Mouse (Mus musculus): Measurements from ENCODE around the gene Limch1. TPM values are rescaled to one million over a fixed set of nuclear protein-coding genes. Genes with fewer than 3 reads are reported as not detected.

Limch1 gene
- total RNA-seq, 2 experiments from 2014 or later = 127 to 140 TPM

DNA sequence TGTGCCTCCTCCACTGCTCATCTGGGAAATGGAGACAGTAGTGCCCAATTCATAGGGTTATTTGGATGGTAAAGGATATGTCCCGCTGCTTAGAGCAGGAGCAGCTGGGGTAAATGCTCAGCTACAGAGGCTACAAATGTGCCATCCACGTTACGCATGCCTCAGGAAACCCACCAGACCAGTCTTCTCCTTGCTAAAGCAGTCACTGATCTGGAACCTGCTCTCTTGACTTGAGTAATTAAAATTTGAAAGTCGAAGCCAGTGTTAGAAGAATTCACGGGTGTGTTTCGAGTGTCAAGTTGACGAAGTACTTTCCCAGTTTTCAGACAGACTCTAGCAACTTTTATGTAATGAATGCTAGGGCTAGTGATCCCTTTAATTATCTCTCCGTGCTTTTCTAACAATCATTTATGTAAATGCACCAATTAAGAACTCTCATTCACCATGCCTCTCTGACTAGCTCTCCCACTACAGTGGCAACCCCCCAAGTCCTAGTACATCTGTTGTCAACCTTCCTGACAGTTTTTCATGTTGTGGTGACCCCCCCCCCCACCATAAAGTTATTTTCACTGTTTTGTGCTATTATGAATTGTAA, 203.6 kb downstream of the Limch1 start:
- TF ChIP-seq CTCF (conservative IDR thresholded peaks at IDR 0.05) = no peak
- Histone ChIP-seq H3K27ac (no peak overlapping the region), H3K4me3 (no peak overlapping the region)
- no peak for DNase-seq (ENCODE audit: low spot score in 2 of 2)

DNA sequence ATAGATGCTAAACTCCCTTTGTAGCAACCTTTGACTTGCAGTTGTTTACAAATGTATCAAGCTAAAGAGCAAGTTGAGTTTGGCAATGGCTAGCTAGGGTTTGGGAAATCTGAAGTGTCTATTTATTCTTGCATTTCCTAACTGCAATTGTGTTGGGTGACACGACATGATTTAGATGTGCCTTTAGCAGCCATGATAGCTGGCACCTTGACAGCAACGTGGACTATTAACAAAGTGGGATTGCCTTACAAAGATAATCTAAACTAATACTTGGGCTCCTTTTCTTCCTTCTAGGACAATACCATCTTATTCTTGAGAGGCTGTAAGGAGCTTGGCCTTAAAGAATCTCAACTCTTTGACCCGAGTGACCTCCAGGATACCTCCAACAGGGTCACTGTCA, 207.7 kb downstream of the Limch1 start:
- TF ChIP-seq CTCF (conservative IDR thresholded peaks at IDR 0.05) = no peak
- Histone ChIP-seq H3K4me3 (no peak overlapping the region), H3K27ac (peak overlapping the region; percentile 69)
- no peak for DNase-seq (ENCODE audit: low spot score in 2 of 2)

DNA sequence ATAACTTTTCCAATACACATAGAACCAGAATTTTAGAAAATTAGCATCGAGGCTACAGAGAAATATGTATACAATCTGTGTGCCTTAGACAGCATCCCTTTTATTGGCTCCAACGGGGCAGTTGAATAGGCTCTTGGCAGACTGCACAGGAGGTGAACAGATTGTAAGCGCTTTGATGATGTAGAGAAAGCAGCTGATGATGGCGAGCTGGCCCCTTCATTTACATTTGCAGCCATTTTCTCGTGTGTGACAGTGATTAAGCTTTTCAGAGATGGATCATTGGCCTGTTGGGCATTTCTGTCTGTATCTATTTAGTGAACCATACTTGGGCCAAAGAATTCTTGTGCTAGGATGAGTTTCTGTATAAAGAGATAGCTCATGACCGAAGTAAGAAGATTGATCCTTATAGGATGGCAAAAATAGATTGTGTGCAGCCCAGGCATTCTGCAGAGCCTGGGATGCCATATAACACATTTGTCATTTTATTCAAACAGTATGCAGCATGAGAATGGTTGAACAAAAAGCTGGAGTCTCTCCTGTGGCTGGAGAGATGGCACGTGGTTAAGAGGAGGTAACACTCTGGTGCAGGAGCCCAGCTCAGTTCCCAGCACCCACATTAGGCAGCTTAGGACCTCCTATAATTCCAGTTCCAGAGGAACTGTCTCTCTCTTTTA, 208.5 kb downstream of the Limch1 start:
- no peak overlapping the region for H3K4me3 ChIP-seq
- H3K27ac ChIP-seq = peak overlapping the region; percentile 69
- TF ChIP-seq CTCF (conservative IDR thresholded peaks at IDR 0.05) = no peak
- peak; percentile 51 to 82 for DNase-seq (ENCODE audit: low spot score in 2 of 2)

GRCm38 (mm10) chr5:66955245-66955644, 209.6 kb downstream of the Limch1 start:
- TF ChIP-seq CTCF (conservative IDR thresholded peaks at IDR 0.05) = no peak
- Histone ChIP-seq H3K4me3 (no peak overlapping the region), H3K27ac (no peak overlapping the region)
- no peak for DNase-seq (ENCODE audit: low spot score in 2 of 2)

DNA sequence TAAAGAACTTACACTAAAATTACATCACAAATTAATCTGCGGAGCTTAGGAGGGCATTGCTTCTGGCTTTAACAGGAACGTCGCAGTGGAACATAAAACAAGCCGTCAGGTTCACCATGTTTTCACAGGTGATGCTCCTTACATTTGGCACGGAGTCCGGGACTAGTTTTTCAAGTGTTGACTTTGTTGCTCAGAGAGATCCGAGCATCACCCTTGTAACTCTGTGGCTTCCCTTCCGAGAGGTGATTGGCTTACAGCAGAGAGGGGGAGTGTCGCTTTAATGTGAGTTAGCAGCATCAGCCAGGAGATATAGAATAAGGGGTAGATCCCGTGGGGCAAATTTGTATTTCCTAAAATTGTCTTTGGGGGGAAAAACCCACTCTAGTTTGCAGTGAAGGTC, 212.0 kb downstream of the Limch1 start:
- Histone ChIP-seq H3K27ac (peak overlapping the region; percentile 77), H3K4me3 (no peak overlapping the region)
- TF ChIP-seq CTCF (conservative IDR thresholded peaks at IDR 0.05) = no peak
- DNase-seq (ENCODE audit: low spot score in 2 of 2) = no peak

DNA sequence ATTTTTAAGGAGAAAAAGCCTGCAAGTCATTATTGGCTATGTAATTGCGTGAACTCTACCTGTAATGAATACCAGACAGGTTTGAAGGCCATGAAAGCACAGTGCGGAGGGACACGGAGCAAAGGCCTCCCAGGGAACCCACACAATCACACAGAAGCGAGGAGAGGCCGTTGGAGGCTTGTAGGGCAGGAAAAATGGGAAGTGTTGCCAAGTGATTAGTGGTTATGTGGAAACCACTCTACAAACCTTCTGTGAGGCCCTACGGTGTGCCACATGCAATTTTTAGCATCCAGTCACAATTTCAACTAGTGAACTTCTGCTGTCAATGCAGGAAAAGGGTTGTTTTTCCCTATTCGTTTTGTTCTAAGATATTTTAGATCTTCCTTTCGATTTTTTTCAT, 212.5 kb downstream of the Limch1 start:
- TF ChIP-seq CTCF (conservative IDR thresholded peaks at IDR 0.05) = no peak
- H3K4me3 ChIP-seq = no peak overlapping the region
- peak overlapping the region; percentile 77 for H3K27ac ChIP-seq
- DNase-seq (ENCODE audit: low spot score in 2 of 2) = no peak

GRCm38 (mm10) chr5:66959968-66960367, 214.3 kb downstream of the Limch1 start:
- no peak for DNase-seq (ENCODE audit: low spot score in 2 of 2)
- H3K4me3 ChIP-seq = no peak overlapping the region
- no peak for TF ChIP-seq CTCF (conservative IDR thresholded peaks at IDR 0.05)
- peak overlapping the region; percentile 77; the same call in 1 of the 2 replicates for H3K27ac ChIP-seq

DNA sequence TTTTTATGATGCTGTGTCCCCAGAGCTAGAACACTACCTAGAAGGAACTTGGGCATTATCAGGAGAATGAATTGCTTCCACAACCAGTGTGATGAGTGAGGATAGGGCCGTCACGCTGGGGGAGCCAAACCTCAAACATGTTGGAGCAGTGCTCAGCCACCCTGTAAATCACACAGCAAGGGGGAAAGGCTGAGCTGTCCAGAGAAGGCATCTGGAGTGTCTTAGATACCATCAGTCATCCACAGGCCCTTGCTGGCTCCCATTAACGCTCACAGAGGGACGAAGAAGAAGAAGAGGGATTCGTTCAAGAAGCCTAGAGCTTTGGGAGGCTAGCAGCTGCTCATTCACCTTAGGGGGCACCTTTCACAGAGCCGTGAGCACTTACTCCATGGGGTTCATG, 219.8 kb downstream of the Limch1 start:
- TF ChIP-seq CTCF (conservative IDR thresholded peaks at IDR 0.05) = no peak
- H3K27ac ChIP-seq = no peak overlapping the region
- no peak for DNase-seq (ENCODE audit: low spot score in 2 of 2)
- H3K4me3 ChIP-seq = no peak overlapping the region

DNA sequence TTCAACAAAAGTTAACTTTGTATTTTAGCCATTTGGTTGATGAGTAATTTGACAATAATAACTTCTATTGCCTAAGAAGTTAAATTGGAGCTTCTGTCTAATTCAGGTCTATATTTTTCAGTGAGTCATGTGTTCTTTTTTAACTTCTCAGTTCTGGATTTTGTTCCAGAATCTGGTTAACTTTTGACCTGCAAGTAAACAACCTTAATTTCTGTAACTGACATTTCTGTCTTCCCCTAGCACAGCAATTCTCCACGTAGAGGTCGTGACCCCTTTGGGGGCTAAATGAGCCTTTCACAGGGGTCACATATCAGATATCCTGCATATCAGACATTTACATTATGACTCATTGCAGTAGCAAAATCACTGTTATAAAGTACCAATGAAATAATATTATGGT, 221.5 kb downstream of the Limch1 start:
- Histone ChIP-seq H3K27ac (peak overlapping the region; percentile 79), H3K4me3 (no peak overlapping the region)
- DNase-seq (ENCODE audit: low spot score in 2 of 2) = no peak
- TF ChIP-seq CTCF (conservative IDR thresholded peaks at IDR 0.05) = no peak

DNA sequence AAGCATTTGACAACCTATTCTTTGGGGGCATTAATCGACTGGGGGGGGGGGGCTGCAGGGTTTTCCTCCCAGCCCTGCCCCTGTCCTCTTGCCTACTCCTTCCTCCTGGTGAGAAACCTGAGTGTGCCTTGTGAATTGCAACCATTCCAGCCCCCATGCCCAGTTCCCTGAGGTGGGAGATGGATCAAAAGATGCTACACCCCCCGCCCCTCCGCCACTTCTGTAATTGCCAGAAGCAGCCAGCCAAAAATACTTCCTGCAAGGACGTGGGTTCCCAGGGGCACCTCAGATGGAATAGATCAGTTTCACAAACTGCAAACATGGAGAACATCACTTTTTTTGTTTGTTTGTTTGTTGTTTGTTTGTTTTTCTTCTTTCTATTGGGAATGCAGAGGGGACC, 222.0 kb downstream of the Limch1 start:
- DNase-seq (ENCODE audit: low spot score in 2 of 2) = no peak
- no peak for TF ChIP-seq CTCF (conservative IDR thresholded peaks at IDR 0.05)
- Histone ChIP-seq H3K27ac (peak overlapping the region; percentile 79), H3K4me3 (peak overlapping the region; percentile 55)

DNA sequence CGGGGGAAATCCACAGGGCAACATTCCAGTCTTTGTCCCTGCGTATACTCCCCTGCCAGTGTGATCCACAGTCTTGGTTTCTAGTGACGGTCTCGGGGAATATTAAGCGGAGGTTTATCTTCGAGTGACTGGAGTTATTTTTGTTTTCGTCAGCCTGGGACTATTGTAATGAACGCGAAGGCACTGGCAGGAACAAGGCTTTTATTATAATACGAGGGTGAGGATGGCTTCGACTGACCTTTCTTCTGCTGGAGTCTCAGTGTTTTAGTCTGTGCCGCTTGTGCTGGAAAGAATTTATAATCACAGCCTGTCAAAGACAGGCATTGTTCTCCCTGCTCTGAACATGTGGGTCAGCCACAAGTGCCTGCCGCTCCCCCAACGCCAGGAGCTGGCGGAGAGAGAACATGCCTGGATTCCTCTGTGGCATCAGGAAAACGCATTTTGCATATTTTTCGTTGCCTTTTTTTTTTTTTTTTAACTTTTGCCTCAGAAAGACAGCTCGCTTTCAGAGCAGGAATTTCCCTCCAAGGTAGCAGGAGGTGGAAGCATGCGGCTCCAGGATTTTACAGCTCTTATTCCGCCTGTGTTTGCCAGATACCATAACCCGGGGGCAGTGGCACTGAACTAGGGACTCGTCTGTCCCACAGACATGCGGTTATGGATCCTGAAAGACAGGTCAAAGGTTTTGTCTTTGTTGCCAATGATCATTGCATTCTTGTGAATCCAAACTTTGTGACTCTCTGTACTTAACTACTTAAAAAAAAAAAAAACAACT, 222.6 kb downstream of the Limch1 start:
- Histone ChIP-seq H3K27ac (peak overlapping the region; percentile 79), H3K4me3 (peak overlapping the region; percentile 55)
- no peak for TF ChIP-seq CTCF (conservative IDR thresholded peaks at IDR 0.05)
- DNase-seq (ENCODE audit: low spot score in 2 of 2) = peak; percentile 45 to 61

DNA sequence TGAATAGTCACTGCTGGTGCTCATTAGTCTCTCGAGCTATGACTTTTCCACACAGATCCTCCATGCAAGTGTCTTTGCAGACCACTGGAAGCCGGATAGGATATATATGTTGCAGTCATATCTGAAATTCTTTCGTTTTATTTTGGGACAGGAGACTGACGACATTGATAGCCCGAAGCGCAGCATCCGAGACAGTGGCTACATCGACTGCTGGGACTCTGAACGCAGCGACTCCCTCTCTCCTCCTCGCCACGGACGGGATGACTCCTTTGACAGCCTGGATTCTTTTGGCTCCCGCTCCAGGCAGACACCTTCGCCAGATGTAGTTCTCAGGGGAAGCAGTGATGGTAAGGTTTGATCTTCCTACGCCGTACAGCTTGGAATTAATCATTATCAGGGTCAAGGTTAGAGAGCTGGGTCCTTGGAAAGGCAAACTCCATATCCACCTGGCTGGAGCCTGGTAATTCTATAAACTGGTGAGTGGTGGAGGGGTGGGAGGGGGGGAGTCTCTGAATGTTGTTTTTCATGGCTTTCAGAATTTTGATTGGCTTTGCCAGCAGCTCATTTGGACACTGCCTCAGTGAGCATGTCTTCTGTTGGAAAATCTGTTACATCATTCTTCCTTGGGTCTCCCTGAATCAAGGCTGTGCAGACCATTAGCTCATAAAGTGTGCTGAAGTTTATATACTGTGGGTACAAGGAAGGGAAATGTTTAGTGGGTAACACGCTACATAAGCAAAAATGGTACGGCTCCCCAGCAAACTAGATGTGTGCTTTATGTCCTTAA, 223.5 kb downstream of the Limch1 start:
- no peak for DNase-seq (ENCODE audit: low spot score in 2 of 2)
- Histone ChIP-seq H3K4me3 (peak overlapping the region; percentile 55), H3K27ac (peak overlapping the region; percentile 79)
- no peak for TF ChIP-seq CTCF (conservative IDR thresholded peaks at IDR 0.05)

- DNase-seq (ENCODE audit: low spot score in 2 of 2) = no peak
- no peak for TF ChIP-seq CTCF (conservative IDR thresholded peaks at IDR 0.05)
- H3K27ac ChIP-seq = no peak overlapping the region
- H3K4me3 ChIP-seq = no peak overlapping the region
Observed at GRCm38 (mm10) chr5:66975621-66976020, 230.0 kb downstream of the Limch1 start.
